Mouse (Mus musculus): ENCODE data around the gene Acadvl. TPM values are rescaled to one million over a fixed set of nuclear protein-coding genes. Genes with fewer than 3 reads are reported as not detected.

The Acadvl gene
- polyA plus RNA-seq, 1 experiment from 2014 or later: 46.3 TPM

DNA sequence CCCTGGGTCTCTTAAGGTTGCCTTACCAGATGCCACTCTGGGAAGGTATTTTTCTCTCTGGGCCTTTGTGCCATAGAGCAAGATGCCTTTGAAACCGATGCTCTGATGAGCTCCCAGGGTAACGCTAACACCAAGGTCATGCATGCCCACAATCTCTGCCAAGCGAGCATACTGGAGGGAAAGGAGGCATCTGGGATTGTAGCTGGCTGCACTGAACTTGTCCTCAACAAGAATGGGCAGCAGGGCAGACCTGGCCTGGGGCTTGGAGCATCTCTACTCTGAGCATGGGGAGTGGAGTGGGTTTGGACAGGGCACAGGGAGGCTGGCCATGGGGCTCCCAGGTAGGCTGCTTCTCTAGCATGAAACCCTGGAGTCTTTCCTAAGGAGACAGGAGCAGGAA, 1.8 kb downstream of the Acadvl start:
- DNase-seq (ENCODE audit: low spot score): no peak
- Histone ChIP-seq H3K27ac (replicated peaks) (no peak overlapping the region), H3K4me3 (no peak overlapping the region), H3K9me3 (no peaks in the 10 kb centered on the region), H3K36me3 (replicated peaks) (peaks cover 61% of the 10 kb centered on the region), H3K4me1 (peaks cover 47% of the 10 kb centered on the region), H3K27me3 (replicated peaks; ENCODE audit: low read depth, poor library complexity, severe bottlenecking) (no peaks in the 10 kb centered on the region)
- WGBS: 88% methylated on average over 3 of the region's 3 CpGs

DNA sequence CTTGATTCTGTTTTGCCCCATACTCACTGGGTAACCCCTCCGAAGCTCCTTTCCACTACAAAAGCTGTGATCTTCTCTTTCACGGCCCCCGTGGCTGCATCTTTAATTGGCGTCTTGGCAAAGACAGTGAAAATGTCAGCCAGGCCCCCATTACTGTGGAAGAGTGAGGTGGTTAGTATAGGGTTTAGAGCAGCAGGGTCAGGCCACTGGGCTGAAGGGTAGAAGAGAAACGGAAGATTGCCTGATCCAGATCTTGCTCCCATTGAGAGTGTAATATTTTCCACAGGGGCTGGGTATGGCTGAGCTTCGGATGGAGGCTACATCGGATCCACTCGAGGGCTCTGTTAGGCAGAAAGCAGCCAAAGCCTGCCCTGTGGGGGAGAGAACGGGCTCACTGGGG, 2.3 kb downstream of the Acadvl start:
- no peak overlapping the region for H3K4me3 ChIP-seq
- H3K27ac ChIP-seq (replicated peaks): no peak overlapping the region
- H3K36me3 ChIP-seq (replicated peaks): peaks cover 66% of the 10 kb centered on the region
- H3K9me3 ChIP-seq: no peaks in the 10 kb centered on the region
- H3K27me3 ChIP-seq (replicated peaks; ENCODE audit: low read depth, poor library complexity, severe bottlenecking): no peaks in the 10 kb centered on the region
- peaks cover 42% of the 10 kb centered on the region for H3K4me1 ChIP-seq
- DNase-seq (ENCODE audit: low spot score): no peak
- WGBS: 88% methylated on average over 9 of the region's 9 CpGs

DNA sequence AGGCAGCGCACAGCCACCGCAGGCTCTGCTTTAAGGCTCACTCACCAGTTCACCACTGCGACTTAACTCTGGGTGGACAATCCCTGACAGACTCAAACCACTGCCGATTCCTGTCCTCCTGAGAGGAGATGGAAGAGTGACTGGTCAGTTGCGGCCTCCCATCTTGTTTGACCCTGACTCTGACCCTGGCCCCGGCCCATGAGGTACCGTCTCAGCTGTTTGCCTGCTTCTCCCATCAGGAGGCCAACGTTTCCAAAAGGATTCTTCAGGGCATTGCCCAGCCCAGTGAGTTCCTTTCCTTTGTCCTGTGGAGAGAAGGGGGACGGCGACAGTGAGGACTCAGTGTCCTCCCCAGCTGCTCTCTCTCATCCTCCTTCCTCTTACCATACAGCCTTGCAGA, 4.2 kb downstream of the Acadvl start:
- no peaks in the 10 kb centered on the region for H3K9me3 ChIP-seq
- 88% methylated on average over 10 of the region's 10 CpGs for WGBS
- no peak overlapping the region for H3K27ac ChIP-seq (replicated peaks)
- peaks cover 86% of the 10 kb centered on the region for H3K36me3 ChIP-seq (replicated peaks)
- H3K27me3 ChIP-seq (replicated peaks; ENCODE audit: low read depth, poor library complexity, severe bottlenecking): no peaks in the 10 kb centered on the region
- H3K4me3 ChIP-seq: peak overlapping the region; percentile 12; the same call in 1 of the 2 replicates
- peaks cover 28% of the 10 kb centered on the region for H3K4me1 ChIP-seq
- no peak for DNase-seq (ENCODE audit: low spot score)

DNA sequence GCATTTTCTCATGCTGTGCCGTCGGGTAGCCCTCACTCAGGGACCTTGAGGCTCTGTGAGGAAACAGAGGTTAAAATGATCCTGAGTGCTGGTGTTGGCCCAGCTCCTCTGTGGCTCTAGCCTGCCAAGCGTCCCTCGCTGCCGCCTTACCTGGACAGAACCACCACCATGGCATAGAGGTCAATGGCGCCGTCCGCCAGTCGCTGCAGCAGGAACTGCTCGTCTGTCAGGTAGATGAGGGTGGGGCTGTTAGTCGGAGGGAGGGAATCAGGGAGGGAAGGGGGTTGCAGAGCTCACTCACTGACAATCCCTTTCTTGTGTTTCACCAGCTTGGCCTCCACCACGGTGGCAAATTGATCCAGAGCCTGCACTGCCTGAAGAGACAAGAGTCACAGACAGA, 4.7 kb downstream of the Acadvl start:
- H3K36me3 ChIP-seq (replicated peaks): peaks cover 90% of the 10 kb centered on the region
- H3K4me1 ChIP-seq: peaks cover 24% of the 10 kb centered on the region
- H3K4me3 ChIP-seq: peak overlapping the region; percentile 12; the same call in 1 of the 2 replicates
- H3K27ac ChIP-seq (replicated peaks): no peak overlapping the region
- H3K9me3 ChIP-seq: no peaks in the 10 kb centered on the region
- H3K27me3 ChIP-seq (replicated peaks; ENCODE audit: low read depth, poor library complexity, severe bottlenecking): no peaks in the 10 kb centered on the region
- DNase-seq (ENCODE audit: low spot score): no peak
- WGBS: 86% methylated on average over 12 of the region's 12 CpGs

DNA sequence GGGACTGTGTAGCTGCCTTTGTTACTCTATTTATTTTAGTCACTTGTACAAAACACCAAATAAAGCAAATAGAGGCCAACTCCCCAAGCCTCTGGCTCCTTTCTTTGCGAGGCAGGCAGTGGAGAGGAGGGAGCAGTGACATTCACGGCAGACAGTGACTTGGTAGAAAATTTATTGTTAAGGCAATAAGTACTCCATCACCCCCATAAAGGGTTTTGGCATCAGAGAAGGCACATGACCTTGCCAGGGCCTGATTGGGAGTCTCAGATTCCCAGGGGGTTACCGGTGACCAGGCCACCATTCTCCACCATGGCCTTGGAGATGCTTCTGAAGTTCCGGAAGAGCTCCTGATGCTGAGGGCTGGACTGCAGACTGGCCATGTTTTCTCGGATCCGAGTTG, 5.2 kb downstream of the Acadvl start:
- Histone ChIP-seq H3K36me3 (replicated peaks) (peaks cover 95% of the 10 kb centered on the region), H3K4me3 (peak overlapping the region; percentile 12; the same call in 1 of the 2 replicates), H3K27me3 (replicated peaks; ENCODE audit: low read depth, poor library complexity, severe bottlenecking) (no peaks in the 10 kb centered on the region), H3K27ac (replicated peaks) (no peak overlapping the region), H3K9me3 (no peaks in the 10 kb centered on the region), H3K4me1 (peaks cover 19% of the 10 kb centered on the region)
- WGBS: 91% methylated on average over 6 of the region's 6 CpGs
- DNase-seq (ENCODE audit: low spot score): no peak

DNA sequence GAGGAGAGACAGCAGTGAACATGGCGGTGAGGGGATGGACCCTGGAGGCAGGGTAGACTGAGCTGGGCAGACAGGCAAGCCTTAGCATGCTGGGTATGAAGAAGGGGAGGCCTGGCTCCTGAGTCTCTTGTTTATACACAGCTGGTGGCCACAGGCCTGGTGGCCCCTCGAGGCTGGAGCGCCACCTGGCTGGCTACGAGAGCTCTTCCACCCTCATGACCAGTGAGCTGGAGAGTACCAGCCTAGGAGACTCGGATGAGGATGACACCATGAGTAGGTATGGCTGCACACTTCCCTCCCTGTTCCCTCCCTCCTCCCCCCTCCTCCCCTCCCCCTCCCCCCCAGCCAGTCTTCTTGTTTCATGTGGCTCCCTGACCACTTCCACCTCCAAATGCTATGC, 9.7 kb downstream of the Acadvl start:
- H3K9me3 ChIP-seq: no peaks in the 10 kb centered on the region
- DNase-seq (ENCODE audit: low spot score): no peak
- peaks cover 26% of the 10 kb centered on the region for H3K4me1 ChIP-seq
- 56% methylated on average over 5 of the region's 5 CpGs for WGBS
- H3K36me3 ChIP-seq (replicated peaks): peaks cover 70% of the 10 kb centered on the region
- no peak overlapping the region for H3K27ac ChIP-seq (replicated peaks)
- no peaks in the 10 kb centered on the region for H3K27me3 ChIP-seq (replicated peaks; ENCODE audit: low read depth, poor library complexity, severe bottlenecking)
- no peak overlapping the region for H3K4me3 ChIP-seq

DNA sequence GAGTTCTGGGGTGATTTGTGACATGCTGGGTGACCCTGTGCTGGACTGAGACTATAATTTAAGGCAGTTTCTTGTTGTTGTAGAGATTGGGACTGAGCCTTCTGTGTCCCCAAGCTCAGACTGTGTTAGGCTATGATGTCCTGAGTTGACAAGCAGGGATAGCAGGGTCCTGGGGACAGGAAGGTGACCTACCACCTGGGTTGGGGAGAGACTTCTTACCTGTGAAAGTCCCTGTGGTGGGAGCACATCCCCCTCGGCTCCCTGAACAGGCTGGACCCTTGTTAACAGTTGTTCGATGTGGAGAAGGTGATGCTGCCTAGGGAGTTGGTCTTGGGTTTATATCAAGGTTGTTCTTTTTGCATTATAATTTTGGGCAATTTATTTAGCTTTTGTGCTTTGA, 12.7 kb downstream of the Acadvl start:
- Histone ChIP-seq H3K27me3 (replicated peaks; ENCODE audit: low read depth, poor library complexity, severe bottlenecking) (no peaks in the 10 kb centered on the region), H3K4me1 (peaks cover 42% of the 10 kb centered on the region), H3K36me3 (replicated peaks) (peaks cover 67% of the 10 kb centered on the region), H3K9me3 (no peaks in the 10 kb centered on the region), H3K27ac (replicated peaks) (no peak overlapping the region), H3K4me3 (peak overlapping the region; percentile 99)
- 96% methylated on average over 2 of the region's 2 CpGs for WGBS
- DNase-seq (ENCODE audit: low spot score): no peak

DNA sequence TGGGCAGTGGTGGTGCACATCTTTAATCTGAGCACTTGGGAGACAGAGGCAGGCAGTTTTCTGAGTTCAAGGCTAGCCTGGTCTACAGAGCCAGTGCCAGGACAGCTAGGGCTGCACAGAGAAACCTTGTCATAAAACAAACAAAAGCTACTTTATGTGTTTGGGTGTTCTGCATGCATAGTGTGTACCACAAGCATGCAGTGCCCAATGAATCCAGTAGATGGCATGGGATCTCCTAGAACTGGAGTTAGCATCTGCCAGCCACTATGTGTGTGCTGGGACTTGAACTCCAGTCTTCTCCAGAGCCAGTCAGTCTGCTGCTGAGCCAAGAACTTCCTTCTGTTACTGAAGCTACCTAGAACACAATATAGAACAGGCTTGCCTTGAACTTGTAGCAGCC, 13.3 kb downstream of the Acadvl start:
- DNase-seq (ENCODE audit: low spot score): peak; percentile 50
- H3K4me3 ChIP-seq: peak overlapping the region; percentile 99
- peaks cover 61% of the 10 kb centered on the region for H3K36me3 ChIP-seq (replicated peaks)
- no peaks in the 10 kb centered on the region for H3K9me3 ChIP-seq
- H3K27ac ChIP-seq (replicated peaks): no peak overlapping the region
- H3K27me3 ChIP-seq (replicated peaks; ENCODE audit: low read depth, poor library complexity, severe bottlenecking): no peaks in the 10 kb centered on the region
- H3K4me1 ChIP-seq: peaks cover 46% of the 10 kb centered on the region

DNA sequence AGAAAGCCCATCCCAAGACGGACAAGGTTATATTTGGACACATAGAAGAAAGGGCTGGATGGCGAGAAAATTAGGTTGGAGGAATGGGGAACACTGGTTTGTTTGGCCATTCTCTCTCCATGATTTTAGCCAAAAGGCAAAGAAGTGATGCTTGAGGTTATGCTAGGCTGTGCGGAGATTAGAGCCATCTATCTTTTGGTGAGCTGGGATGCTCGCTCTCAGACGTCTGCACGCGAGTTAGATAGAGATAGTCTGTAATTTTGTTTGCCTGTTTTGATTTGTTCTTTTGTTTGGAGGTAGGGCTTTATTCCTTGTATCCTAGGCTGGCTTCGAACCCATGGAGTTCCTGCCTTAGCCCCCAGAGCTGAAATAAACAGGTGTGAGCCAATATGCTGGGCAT, 14.1 kb downstream of the Acadvl start:
- no peaks in the 10 kb centered on the region for H3K9me3 ChIP-seq
- H3K36me3 ChIP-seq (replicated peaks): peaks cover 54% of the 10 kb centered on the region
- peak overlapping the region; percentile 99 for H3K4me3 ChIP-seq
- 15% methylated on average over 8 of the region's 8 CpGs for WGBS
- H3K27me3 ChIP-seq (replicated peaks; ENCODE audit: low read depth, poor library complexity, severe bottlenecking): no peaks in the 10 kb centered on the region
- H3K27ac ChIP-seq (replicated peaks): peak overlapping the region; percentile 94
- H3K4me1 ChIP-seq: peaks cover 46% of the 10 kb centered on the region
- no peak for DNase-seq (ENCODE audit: low spot score)

DNA sequence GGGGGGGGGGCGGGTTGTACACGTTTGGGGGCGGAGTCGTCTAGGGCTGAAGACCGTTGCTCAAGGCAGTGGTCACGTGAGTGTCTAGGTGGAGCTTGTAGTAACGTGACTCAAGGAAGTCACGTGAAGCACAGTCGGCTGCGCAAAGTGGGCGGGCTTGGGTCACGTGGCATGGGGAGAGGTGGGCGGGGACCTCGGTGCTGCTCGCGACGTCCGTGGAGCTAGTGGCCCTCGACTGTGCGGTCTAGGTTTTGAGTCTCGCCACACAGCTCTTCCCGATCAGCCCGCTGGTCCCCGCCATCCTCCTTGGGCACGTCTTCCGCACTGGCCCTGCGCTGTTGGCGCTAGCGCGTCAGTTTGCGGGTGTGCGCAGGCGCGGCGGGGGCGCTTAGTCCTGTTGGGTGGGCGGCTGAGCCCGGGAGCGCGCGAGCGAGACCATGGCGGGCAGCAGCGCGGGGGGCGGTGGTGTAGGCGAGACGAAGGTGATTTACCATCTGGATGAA, 14.8 kb downstream of the Acadvl start, which contains the start of gene Dvl2:
Dvl2 (plus strand) TSS at position 200 of the 503 bp plus-strand sequence.
- Histone ChIP-seq H3K9me3 (no peaks in the 10 kb centered on the region), H3K4me1 (peaks cover 46% of the 10 kb centered on the region), H3K27ac (replicated peaks) (peak within 1 kb of the TSS; percentile 94), H3K27me3 (replicated peaks; ENCODE audit: low read depth, poor library complexity, severe bottlenecking) (no peaks in the 10 kb centered on the region), H3K36me3 (replicated peaks) (peaks cover 47% of the 10 kb centered on the region), H3K4me3 (peak within 1 kb of the TSS; percentile 99)
- under 1% methylated on average over 48 of the region's 48 CpGs for WGBS
- DNase-seq (ENCODE audit: low spot score): peak; percentile 96

DNA sequence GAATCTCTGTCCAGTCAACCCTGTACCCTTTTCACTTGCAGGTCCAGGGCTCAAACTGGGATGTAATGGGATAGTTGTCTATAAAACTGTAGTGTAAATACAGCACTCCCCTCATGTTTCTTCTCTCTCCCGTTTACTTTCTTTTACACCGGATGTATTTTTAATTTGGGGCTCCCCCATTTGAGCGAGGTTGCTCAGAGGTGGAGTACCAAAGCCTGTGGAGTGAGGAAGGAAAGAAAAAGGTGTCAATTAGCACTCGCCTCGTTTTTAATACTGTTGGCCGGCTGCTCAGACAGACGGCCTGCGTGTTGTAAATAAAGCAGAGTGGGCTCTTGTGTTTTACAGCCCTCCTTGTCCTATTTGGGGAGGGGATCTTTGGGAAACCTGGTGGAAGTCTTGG, 15.5 kb downstream of the Acadvl start:
- Histone ChIP-seq H3K9me3 (no peaks in the 10 kb centered on the region), H3K36me3 (replicated peaks) (peaks cover 41% of the 10 kb centered on the region), H3K4me1 (peaks cover 50% of the 10 kb centered on the region), H3K4me3 (peak overlapping the region; percentile 99), H3K27me3 (replicated peaks; ENCODE audit: low read depth, poor library complexity, severe bottlenecking) (no peaks in the 10 kb centered on the region), H3K27ac (replicated peaks) (no peak overlapping the region)
- 83% methylated on average over 8 of the region's 8 CpGs for WGBS
- DNase-seq (ENCODE audit: low spot score): no peak

DNA sequence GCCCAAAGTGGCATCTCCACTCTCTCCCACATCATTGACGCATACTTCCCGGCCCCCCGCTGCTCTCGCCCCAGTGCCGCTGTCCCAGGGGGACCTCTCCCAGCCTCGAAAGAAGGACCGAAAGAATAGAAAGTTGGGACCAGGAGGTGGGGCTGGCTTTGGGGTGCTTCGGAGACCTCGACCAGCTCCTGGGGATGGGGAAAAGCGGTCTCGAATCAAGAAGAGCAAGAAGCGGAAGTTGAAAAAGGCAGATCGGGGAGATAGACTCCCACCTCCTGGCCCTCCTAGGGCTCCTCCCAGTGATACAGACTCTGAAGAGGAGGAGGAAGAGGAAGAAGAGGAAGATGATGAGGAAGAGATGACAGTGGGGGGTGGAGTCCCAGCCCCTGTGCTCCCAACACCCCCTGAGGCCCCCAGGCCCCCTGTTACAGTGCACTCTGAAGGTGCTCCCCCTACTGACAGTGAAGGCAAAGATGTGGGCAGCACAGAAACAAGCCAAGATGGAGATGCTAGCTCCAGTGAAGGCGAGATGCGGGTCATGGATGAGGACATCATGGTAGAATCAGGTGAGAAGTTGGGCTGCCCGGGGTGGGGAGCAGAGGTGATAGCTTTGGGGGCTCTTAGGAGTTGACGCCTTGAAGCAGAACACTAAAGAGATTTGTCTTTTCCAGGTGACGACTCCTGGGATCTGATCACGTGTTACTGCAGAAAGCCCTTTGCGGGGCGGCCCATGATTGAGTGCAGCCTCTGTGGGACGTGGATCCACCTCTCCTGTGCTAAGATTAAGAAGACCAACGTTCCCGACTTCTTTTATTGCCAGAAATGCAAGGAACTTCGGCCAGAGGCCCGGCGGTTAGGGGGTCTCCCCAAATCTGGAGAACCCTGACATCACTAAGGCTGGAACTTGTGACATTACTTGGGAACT, 16.4 kb downstream of the Acadvl start:
- no peak for DNase-seq (ENCODE audit: low spot score)
- 94% methylated on average over 27 of the region's 27 CpGs for WGBS
- H3K4me1 ChIP-seq: peaks cover 55% of the 10 kb centered on the region
- H3K27ac ChIP-seq (replicated peaks): no peak overlapping the region; the same call in 1 of the 2 replicates
- H3K9me3 ChIP-seq: no peaks in the 10 kb centered on the region
- H3K36me3 ChIP-seq (replicated peaks): peaks cover 43% of the 10 kb centered on the region
- H3K27me3 ChIP-seq (replicated peaks; ENCODE audit: low read depth, poor library complexity, severe bottlenecking): no peaks in the 10 kb centered on the region
- H3K4me3 ChIP-seq: peak overlapping the region; percentile 99; the same call in 1 of the 2 replicates

DNA sequence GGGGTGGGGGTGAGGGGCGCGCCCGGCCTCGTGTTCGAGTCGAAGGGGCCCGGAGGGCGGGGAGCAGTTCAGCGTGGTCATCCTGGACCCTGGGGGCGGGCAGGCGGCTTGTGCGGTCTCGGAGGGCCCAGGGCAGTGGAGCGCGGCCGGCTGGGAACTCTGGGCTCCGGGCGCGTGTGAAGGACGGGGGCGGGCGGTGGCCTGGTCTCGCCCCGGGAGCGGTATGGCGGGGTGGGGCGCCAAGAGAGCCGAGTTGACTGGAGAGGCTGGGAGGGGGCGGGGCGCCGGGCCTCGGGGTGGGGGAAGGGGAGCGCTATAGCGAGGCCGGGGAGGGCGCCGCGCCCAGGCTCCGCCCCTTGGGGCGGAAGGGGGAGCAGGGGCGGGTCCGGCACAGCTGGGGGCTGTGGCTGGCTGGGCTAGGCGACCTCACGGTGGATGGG, 18.1 kb downstream of the Acadvl start:
- Histone ChIP-seq H3K4me1 (peaks cover 47% of the 10 kb centered on the region), H3K9me3 (no peaks in the 10 kb centered on the region), H3K27me3 (replicated peaks; ENCODE audit: low read depth, poor library complexity, severe bottlenecking) (no peaks in the 10 kb centered on the region), H3K4me3 (peak overlapping the region; percentile 99), H3K27ac (replicated peaks) (peak overlapping the region; percentile 97), H3K36me3 (replicated peaks) (peaks cover 50% of the 10 kb centered on the region)
- DNase-seq (ENCODE audit: low spot score): peak; percentile 96
- whole genome bisulfite sequencing: 2% methylated on average over 44 of the region's 44 CpGs

All from embryonic facial prominence, embryonic 10.5 days (tissue).